Mouse (Mus musculus) ES-Bruce4 (cell line): ENCODE measurements around the gene N4bp2l1.

Experiments
- CTCF ChIP-seq: IDR thresholded peaks from one replicate; pipeline ENCODE4 v1.8.1; 2011; ENCODE audit warnings: low read depth, low read length
- EP300 ChIP-seq: IDR thresholded peaks from 2 replicates; pipeline ENCODE4 v1.6.1; 2011; ENCODE audit warnings: low read depth, low read length; ENCODE audit not compliant: insufficient read depth
- POLR2A ChIP-seq: IDR thresholded peaks from one replicate; pipeline ENCODE4 v1.8.1; 2011; ENCODE audit warnings: low read length; ENCODE audit not compliant: insufficient read depth

DNA sequence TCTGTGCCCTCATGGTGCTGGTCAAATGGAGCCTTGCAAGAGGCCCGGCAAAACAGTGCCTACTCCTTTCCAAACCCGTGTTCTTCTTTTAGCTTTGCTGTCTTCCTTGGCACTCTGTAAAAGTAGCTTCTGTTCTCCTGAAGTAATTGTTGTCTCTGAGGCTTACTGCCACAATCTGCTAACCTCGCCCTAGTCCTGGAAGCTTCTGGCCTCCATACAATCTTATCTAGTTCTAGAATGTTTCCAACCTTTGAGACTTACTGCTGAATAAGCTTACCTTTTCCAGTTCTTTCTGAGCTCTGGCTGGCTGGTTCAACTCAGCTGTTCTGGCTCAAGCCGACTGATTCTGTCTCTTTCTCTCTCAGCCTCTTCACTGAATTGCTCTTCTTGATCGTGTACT is 35.2 kb downstream of the N4bp2l1 start:
- no peak for TF ChIP-seq POLR2A
- TF ChIP-seq EP300, result no peak
- TF ChIP-seq CTCF, result no peak
